Mouse (Mus musculus) adrenal gland, adult 18-20 months (tissue): Measurements from ENCODE around the gene Prrc2b. TPM values are rescaled to one million over a fixed set of nuclear protein-coding genes. Genes with fewer than 3 reads are reported as not detected.
A peak's percentile ranks its signal among the peaks of the same experiment; 100 is the strongest.

ENCODE experiments used
- DNase-seq, 2 experiments: peaks; one replicate each; pipeline ENCODE4 v3.0.0; 2021 to 2022; ENCODE audit warnings: low spot score in 2 of 2
- total RNA-seq, 2 experiments: library from RNA; stranded (reverse); gene quantifications; 1 replicate in 1 of 2; 2 replicates in 1 of 2; pipeline ENCODE4 v1.2.3; 2021

Prrc2b gene
- total RNA-seq, 2 experiments from 2014 or later = 94.4 to 102 TPM

GRCm38 (mm10) chr2:32220021-32220420, 69.1 kb downstream of the Prrc2b start:
- no peak for DNase-seq

- DNase-seq = no peak
These were observed 70.1 kb downstream of the Prrc2b start for GRCm38 (mm10) chr2:32220969-32221368.

- no peak for DNase-seq
These were observed 70.7 kb downstream of the Prrc2b start for GRCm38 (mm10) chr2:32221577-32221976.

- no peak for DNase-seq
These were observed 71.2 kb downstream of the Prrc2b start for GRCm38 (mm10) chr2:32222057-32222456.

GRCm38 (mm10) chr2:32235433-32235832, 84.6 kb downstream of the Prrc2b start:
- no peak for DNase-seq

GRCm38 (mm10) chr2:32235886-32236759, 85.2 kb downstream of the Prrc2b start, which contains the start of gene Pomt1:
Gene Pomt1, plus strand, starts transcription at chr2:32236590.
- peak; percentile 85 to 88 for DNase-seq

- DNase-seq = no peak
These were observed 86.0 kb downstream of the Prrc2b start for GRCm38 (mm10) chr2:32236760-32237487.

- no peak for DNase-seq
These were observed 86.7 kb downstream of the Prrc2b start for GRCm38 (mm10) chr2:32237571-32237970.

GRCm38 (mm10) chr2:32238708-32239435, 88.0 kb downstream of the Prrc2b start:
- no peak for DNase-seq

- no peak for DNase-seq
These were observed 89.7 kb downstream of the Prrc2b start for GRCm38 (mm10) chr2:32240591-32240990.

- DNase-seq = no peak
These were observed 92.1 kb downstream of the Prrc2b start for GRCm38 (mm10) chr2:32242986-32243385.

- no peak for DNase-seq
These were observed 95.9 kb downstream of the Prrc2b start for GRCm38 (mm10) chr2:32246741-32247140.

- DNase-seq = peak in 1 of 2 experiments; percentile 34
These were observed 97.8 kb downstream of the Prrc2b start for GRCm38 (mm10) chr2:32248377-32249361.

GRCm38 (mm10) chr2:32251791-32252527, 101.1 kb downstream of the Prrc2b start:
- DNase-seq = no peak

- no peak for DNase-seq
These were observed 101.8 kb downstream of the Prrc2b start for GRCm38 (mm10) chr2:32252658-32253057.

- DNase-seq = no peak
These were observed 102.5 kb downstream of the Prrc2b start for GRCm38 (mm10) chr2:32253352-32253751.

- DNase-seq = no peak
These were observed 103.7 kb downstream of the Prrc2b start for GRCm38 (mm10) chr2:32254563-32254962.

- DNase-seq = no peak
These were observed 105.4 kb downstream of the Prrc2b start for GRCm38 (mm10) chr2:32256273-32256672.

GRCm38 (mm10) chr2:32258887-32259533, 108.1 kb downstream of the Prrc2b start:
- DNase-seq = no peak
